Comparison of ENCODE assay signal across 22 mouse cellular contexts in the genomic region with DNA sequence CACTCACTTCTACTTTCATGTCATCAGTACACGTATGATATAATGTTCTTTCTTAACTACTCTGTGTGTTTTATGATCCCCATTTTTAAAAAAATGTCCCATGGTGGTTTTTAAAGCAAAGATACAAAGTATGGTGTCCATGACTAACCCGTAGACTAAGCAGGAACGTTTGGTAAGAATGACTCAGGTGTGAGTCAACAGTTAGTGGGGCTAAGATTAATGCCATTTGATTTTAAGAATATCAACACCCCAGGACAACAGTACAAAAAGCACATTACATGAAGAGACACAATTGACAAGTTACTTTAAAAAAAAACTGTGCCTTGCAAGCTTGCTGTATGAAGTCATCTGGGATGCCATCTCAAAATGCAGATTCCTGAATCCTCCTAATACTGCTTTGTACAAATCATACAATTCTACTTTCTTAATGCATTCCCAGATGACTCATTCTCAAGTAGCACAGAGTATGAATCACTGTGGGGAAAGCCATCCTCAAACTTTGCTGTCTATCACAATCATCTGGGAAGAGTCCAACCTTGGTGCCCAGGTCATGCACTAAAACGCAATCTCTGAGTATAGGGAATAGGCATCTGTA.
DNase-seq lines count a peak whose midpoint lies in the region; ATAC-seq and TF ChIP-seq lines count a peak whose summit lies in the region.
"Had no signal": no experiment of that assay in that cellular context is flagged by ENCODE, and none has a peak within 500 bp of the region (broad histone marks: within the 10 kb centered on the region; RNA-seq: fewer than 3 reads in every experiment).

No protein-coding gene starts in this region.

- peak; percentile 79 for ATAC-seq in Patski
- no peak for ATAC-seq in megakaryocyte progenitor cell, adult 5-6 weeks (replicated peaks; ENCODE audit: poor library complexity)
- ATAC-seq: activated CD4-positive, CD25-positive, alpha-beta regulatory T cell, adult 4 months; forebrain, embryonic 14.5 days; hindbrain, postnatal 0 days had no signal

- DNase-seq in 3134 (ENCODE audit: extremely low read depth, insufficient read length, low spot score) (peak; percentile 68), 416B (ENCODE audit: low read depth) (peak; percentile 64), Patski (ENCODE audit: low read depth, low spot score) (peak; percentile 13)
- DNase-seq in fibroblast of lung, adult 2 months (ENCODE audit: low read depth), result peak; percentile 50
- DNase-seq in retina, embryonic 14.5 days (ENCODE audit: low spot score), result no peak
- DNase-seq in thymus, postnatal 10 days (ENCODE audit: low spot score in 2 of 2), result no peak
- DNase-seq: adrenal gland, adult 8-10 months; cerebellum, adult 11-12 months; cerebellum, adult 9-11 months; cerebellum, postnatal 36 days; gastrocnemius, postnatal 10 days; heart, adult 18-20 months; heart, postnatal 10 days; heart, postnatal 4 days; kidney, adult 11 months had no signal

- H3K27me3 ChIP-seq in Patski, result no peaks in the 10 kb centered on the region
- H3K27me3 ChIP-seq: CH12.LX; embryonic facial prominence, embryonic 13.5 days; hindbrain, embryonic 12.5 days had no signal

- in situ Hi-C loops in Patski (cut with MboI; ENCODE audit: low pct_unique_long_range_greater_than_20kb), result no loop called here

- POLR2A ChIA-PET in Patski (lab: Charles Lee), result no interaction called here

- CTCF ChIA-PET in Patski (lab: Charles Lee), result no interaction called here

- TF ChIP-seq CTCF in Patski (IDR thresholded peaks at IDR 0.05), result no peak

Comparison
In these comparisons a context has a peak if more than half of its experiments do, and no peak if none do; other contexts are left out.
1. DNase-seq: peak in 3134 (single experiment), 416B (single experiment), Patski (single experiment) and fibroblast of lung, adult 2 months (single experiment); none in retina, embryonic 14.5 days (single experiment) and thymus, postnatal 10 days (0 of 2).